Mouse (Mus musculus) T-cell, adult 66 days (primary cell): ENCODE results near the gene Myrip. TPM values are rescaled to one million over a fixed set of nuclear protein-coding genes. Genes with fewer than 3 reads are reported as not detected.

ENCODE experiments used
- total RNA-seq, 2 experiments: library from RNA; stranded (reverse); gene quantifications; 3 replicates in 1 of 2; 4 replicates in 1 of 2; pipeline ENCODE4 v1.2.4; 2023

Myrip gene
- total RNA-seq = under 1 TPM in 1 of 2 experiments, not detected in 1; 0.12 TPM

DNA sequence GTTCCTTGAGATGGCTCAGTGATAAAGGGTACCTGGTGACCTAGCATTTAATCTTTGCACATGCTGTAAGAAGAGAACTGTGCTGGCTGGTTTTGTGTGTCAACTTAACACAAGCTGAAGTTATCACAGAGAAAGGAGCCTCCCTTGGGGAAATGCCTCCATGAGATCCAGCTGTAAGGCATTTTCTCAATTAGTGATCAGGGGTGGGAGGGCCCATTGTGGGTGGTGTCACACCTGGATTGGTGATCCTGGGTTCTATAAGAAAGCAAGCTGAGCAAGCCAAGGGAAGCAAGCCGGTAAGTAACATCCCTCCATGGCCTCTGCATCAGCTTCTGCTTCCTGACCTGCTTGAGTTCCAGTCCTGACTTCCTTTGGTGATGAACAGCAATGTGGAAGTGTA lies at the start of gene Myrip:
Gene Myrip, plus strand, starts transcription at position 301 of the 400 bp plus-strand sequence.

DNA sequence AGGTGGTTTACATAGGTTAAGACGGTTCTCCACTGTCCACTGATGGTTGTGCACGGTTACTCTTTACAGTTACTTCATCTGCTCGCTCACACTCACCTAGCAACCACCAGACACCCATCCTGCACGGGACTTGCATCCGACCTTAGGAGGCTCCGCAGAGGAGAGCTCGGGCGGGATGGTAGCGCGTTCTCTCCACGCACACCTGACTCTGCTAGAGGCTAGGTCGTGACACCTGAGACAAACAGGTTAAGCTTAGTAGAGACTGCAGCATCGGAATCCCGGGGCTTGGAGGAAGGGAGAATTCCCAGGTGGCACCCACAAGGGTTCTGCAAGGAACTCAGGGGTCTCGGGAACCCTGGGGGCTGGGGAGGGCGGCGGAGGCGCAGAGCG lies 190.7 kb downstream of the Myrip start, which contains the start of gene Eif1b:
Gene Eif1b, plus strand, starts transcription at position 223 of the 390 bp plus-strand sequence.

Other genes starting within 250 kb of the Myrip start
- gene Cx3cr1, start 231.6 kb upstream of the Myrip start, total RNA-seq = 1 to 10 TPM; 1.4 to 1.5 TPM
- gene Ccr8, start 209.4 kb upstream of the Myrip start, total RNA-seq = 1 to 10 TPM; 1.7 to 3.8 TPM
- gene Slc25a38, start 191.1 kb upstream of the Myrip start, total RNA-seq = 10 to 100 TPM; 23.5 to 28.7 TPM
- gene Rpsa, start 173.8 kb upstream of the Myrip start, total RNA-seq = 1,000 to 10,000 TPM; 3,064 to 3,199 TPM
- gene Mobp, start 151.8 kb upstream of the Myrip start, total RNA-seq = not detected
- 10 to 100 TPM; 46.6 to 51.9 TPM for gene Eif1b, start 190.7 kb downstream of the Myrip start, total RNA-seq
- not detected for gene Entpd3, start 238.3 kb downstream of the Myrip start, total RNA-seq